ENCODE assay signal across 37 mouse cellular contexts in the genomic region with DNA sequence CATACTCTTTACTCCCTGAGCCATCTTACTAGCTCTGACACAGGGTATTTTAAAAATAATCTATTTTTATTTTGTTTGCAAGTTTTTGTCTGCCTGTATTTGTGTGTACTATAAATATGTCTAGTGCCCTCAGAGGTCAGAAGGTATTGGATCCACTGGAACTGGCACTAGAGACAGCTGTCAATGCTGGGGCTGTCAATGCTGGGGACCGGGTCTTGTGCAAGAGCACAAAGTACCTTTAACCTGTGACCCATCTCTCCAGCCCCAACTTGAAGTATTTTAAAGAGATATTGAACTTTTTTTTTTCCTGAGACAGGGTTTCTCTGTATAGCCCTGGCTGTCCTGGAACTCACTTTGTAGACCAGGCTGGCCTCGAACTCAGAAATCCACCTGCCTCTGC. TPM values are rescaled to one million over a fixed set of nuclear protein-coding genes. Genes with fewer than 3 reads are reported as not detected.
"Had no signal": no experiment of that assay in that cellular context is flagged by ENCODE, and none has a peak within 500 bp of the region (broad histone marks: within the 10 kb centered on the region; RNA-seq: fewer than 3 reads in every experiment).

No protein-coding gene starts in this region.

- H3K36me3 ChIP-seq: limb, embryonic 10.5 days; limb, embryonic 12.5 days; limb, embryonic 13.5 days; limb, embryonic 15.5 days; liver, embryonic 13.5 days; liver, embryonic 15.5 days; lung, embryonic 15.5 days; midbrain, embryonic 10.5 days; midbrain, embryonic 12.5 days; midbrain, embryonic 13.5 days; midbrain, embryonic 15.5 days; neural tube, embryonic 12.5 days had no signal

- H3K4me1 ChIP-seq: limb, embryonic 12.5 days; limb, embryonic 15.5 days; liver, embryonic 13.5 days; lung, embryonic 15.5 days; midbrain, embryonic 12.5 days; midbrain, embryonic 13.5 days; midbrain, embryonic 15.5 days; neural tube, embryonic 12.5 days had no signal

- ATAC-seq: liver, postnatal 0 days; lung, postnatal 0 days; midbrain, embryonic 13.5 days; midbrain, embryonic 15.5 days; midbrain, embryonic 16.5 days had no signal

- H3K27me3 ChIP-seq: limb, embryonic 13.5 days; limb, embryonic 15.5 days; liver, embryonic 13.5 days; liver, embryonic 15.5 days; lung, embryonic 15.5 days; midbrain, embryonic 13.5 days; midbrain, embryonic 15.5 days; neural tube, embryonic 12.5 days had no signal

- H3K27ac ChIP-seq: left cerebral cortex, adult 2 months; limb, embryonic 10.5 days; limb, embryonic 12.5 days; limb, embryonic 13.5 days; limb, embryonic 15.5 days; liver, embryonic 13.5 days; liver, embryonic 14.5 days; liver, embryonic 15.5 days; lung, embryonic 15.5 days; macrophage; midbrain, embryonic 10.5 days; midbrain, embryonic 12.5 days; midbrain, embryonic 13.5 days; midbrain, embryonic 15.5 days; neural tube, embryonic 12.5 days had no signal

- H3K9me3 ChIP-seq: limb, embryonic 10.5 days; liver, embryonic 13.5 days; liver, embryonic 15.5 days; lung, embryonic 15.5 days; midbrain, embryonic 15.5 days; neural tube, embryonic 12.5 days had no signal

- DNase-seq: left cerebral cortex, postnatal 4 days; liver; liver, embryonic 13.5 days; liver, postnatal 0 days; lung, adult 18-20 months; lung, adult 2 months; lung, embryonic 14.5 days; lung, postnatal 10 days; lung, postnatal 14 days; lung, postnatal 36 days; lung, postnatal 4 days; midbrain, embryonic 14.5 days had no signal

- H3K4me3 ChIP-seq: left cerebral cortex, adult 2 months; limb, embryonic 10.5 days; limb, embryonic 12.5 days; limb, embryonic 13.5 days; limb, embryonic 15.5 days; liver, embryonic 13.5 days; liver, embryonic 15.5 days; lung, embryonic 15.5 days; megakaryocyte, embryonic 14.5 days; midbrain, embryonic 10.5 days; midbrain, embryonic 12.5 days; midbrain, embryonic 13.5 days; midbrain, embryonic 15.5 days; myocyte; neural tube, embryonic 12.5 days had no signal

- H3K4me2 ChIP-seq: limb, embryonic 12.5 days; limb, embryonic 13.5 days; limb, embryonic 15.5 days; liver, embryonic 13.5 days; liver, embryonic 15.5 days; lung, embryonic 14.5 days; lung, embryonic 15.5 days; midbrain, embryonic 11.5 days; midbrain, embryonic 12.5 days; midbrain, embryonic 13.5 days; midbrain, embryonic 15.5 days; neural tube, embryonic 12.5 days had no signal

- H3K9ac ChIP-seq: limb, embryonic 12.5 days; limb, embryonic 13.5 days; limb, embryonic 15.5 days; liver, embryonic 13.5 days; liver, embryonic 14.5 days; liver, embryonic 15.5 days; liver, postnatal 0 days; lung, embryonic 14.5 days; lung, embryonic 15.5 days; midbrain, embryonic 12.5 days; midbrain, embryonic 13.5 days; midbrain, embryonic 15.5 days; neural tube, embryonic 12.5 days had no signal

RNA-seq across cellular contexts. Expression of a gene that starts 59.3 kb away (rescaled TPM):
- total RNA-seq: megakaryocyte progenitor cell, adult 5-6 weeks; megakaryocyte, adult 5-6 weeks; megakaryocyte-erythroid progenitor cell, adult 5-6 weeks; monocyte, adult 5-6 weeks had no signal
- polyA plus RNA-seq: limb, embryonic 10.5 days; limb, embryonic 12.5 days; lung, embryonic 14.5 days; lung, embryonic 15.5 days; lung, embryonic 16.5 days; macrophage; midbrain, embryonic 10.5 days; midbrain, embryonic 12.5 days; midbrain, embryonic 13.5 days; midbrain, embryonic 14.5 days; midbrain, embryonic 15.5 days; midbrain, embryonic 16.5 days; myocyte; neural tube, embryonic 11.5 days; neural tube, embryonic 12.5 days had no signal
